Mouse (Mus musculus): ENCODE results near the gene Nos1ap.

The Nos1ap gene

DNA sequence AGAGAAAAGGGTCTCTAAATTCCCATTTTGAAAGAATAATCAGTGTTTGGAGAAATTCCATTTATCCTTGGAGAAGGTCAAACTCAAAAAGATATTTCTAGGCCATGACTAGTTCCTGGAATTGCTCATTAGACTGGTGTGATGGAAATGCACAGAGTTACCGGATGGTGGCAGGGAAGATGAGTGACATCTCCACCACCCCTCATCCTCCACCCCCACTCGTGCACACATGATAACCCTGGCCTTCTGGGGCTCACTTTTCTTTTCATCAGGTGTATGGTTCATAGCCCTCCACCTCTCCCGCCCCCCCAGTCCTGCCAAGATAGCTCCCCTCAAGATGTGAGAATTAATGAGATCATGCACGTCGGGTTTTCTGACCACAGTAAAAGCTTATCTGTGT, 296.4 kb downstream of the Nos1ap start:
- DNase-seq (ENCODE audit: low read depth, low spot score), result no peak

DNA sequence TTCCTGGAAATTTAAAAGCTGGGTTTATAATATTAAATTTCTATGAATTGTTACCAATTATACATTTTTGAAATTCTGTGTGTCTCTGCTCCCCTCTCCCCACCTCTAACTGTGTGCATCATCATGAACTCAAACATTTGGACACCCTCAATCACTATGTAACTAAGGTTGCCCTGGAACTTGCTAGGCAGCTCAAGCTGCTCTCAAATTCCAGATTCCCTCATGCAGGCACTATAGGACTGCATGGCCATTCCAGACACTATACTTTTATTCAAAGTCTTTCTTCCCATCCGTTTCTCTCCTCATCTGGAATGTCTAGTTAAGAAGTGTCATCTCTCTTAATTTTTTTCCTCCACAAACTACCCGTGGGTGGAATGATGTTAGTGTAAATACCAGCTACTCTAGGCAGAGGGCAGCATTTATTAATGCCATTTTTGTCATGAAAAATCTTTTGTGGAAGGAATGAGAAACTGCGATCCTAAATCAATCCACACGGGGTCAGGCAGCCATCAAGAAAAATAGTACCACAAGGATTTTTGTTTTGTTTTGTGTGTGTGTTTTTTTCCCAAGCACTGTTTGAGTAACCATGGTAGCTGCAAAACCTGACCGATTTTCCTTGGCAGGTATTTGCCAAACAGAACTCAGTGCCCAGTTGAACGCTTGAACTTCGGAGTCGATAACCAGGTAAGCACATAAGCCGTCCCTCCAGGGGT, 297.3 kb downstream of the Nos1ap start:
- DNase-seq (ENCODE audit: low read depth, low spot score), result peak; percentile 56

DNA sequence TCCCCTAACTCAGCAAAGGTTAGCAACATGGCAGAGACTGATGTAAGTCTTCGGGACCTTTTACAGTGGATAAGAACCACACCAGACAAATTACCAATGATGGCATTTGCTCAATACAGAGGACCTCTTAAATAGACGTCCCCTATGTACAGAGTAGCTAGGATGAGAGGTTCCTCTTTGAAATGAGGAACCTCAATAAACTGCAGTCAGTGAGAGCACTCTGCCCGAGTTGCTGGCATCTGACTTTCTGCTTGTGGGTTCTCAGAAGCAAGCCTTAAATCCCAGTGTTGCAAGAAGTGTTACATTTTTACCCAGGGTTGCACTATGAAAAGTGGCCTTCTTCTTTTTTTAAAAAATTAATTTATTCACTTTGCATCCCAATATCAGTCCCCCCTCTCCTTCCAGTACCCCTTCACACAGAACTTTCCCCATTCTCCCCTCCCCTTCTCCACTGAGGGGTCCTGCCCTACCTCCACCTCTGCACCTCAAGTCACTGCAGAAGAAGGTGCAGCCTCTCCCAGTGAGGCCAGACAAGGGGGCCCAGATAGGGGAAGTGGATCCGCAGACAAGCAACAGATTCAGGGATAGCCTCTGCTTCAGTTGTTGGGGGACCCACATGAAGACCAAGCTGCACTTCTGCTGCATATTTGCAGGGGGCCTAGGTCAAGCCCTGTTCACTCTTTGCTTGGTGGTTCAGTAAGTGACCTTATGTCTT, 307.1 kb downstream of the Nos1ap start:
- DNase-seq (ENCODE audit: low read depth, low spot score), result no peak

DNA sequence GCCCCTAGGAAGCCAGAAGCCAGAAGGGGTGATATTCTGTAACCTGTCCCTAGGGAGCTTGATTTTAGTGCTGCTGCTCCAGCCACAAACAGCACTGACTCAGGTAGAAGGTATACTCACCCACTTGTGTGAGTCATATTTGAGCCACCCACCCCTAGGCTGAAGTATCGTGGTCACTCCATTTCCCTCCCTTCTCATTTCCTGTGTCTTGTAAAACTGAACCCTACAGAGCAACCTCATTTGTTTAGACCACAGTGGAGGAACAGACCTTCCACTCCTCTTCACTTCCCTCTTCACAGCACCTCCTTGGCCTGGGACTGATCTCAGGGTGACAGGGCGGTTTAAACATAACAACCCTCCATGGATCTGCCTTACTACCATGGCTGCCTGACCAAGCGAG, 312.6 kb downstream of the Nos1ap start, which contains the start of gene Sh2d1b1:
TSS of gene Sh2d1b1 (plus strand) at position 305 of the 400 bp plus-strand sequence.
- DNase-seq (ENCODE audit: low read depth, low spot score), result no peak

DNA sequence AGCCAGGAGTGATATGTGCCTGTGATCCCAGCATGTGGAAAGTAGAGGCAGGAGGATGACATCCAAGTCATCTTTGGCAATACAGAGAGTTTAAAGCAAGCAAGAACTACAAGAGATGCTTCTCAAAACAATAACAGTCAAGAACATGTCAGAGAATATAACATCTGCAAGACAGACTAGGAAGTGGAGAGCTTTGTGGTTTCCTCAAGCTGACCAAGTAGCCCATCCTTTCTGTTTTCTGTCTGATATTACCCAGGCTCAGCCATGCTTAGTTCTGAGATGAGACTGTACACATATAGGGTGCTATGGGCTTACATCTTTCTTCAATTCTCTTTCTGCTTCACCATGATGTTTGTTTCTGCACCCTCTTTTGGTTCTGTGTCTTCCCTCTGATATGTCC, 316.4 kb downstream of the Nos1ap start:
- no peak for DNase-seq (ENCODE audit: low read depth, low spot score)

DNA sequence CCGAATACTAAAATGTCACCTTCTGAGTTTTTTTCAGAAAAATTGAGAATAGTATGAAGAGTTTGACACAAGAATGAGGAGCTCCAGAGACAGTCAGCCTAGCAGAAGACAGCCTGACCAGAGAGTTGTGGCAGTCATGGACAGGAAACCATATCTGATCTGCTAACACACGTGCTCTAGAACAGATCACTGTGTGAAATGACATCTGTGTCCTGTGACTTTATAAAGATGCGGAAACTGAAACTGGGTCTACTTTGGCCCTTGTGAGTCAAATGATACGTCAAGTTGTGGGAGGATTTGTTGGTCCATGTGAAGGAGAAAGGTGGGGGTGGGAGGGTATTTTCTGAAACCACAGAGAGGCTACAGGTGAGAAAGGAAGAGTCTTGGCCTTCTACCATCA, 319.0 kb downstream of the Nos1ap start:
- no peak for DNase-seq (ENCODE audit: low read depth, low spot score)

DNA sequence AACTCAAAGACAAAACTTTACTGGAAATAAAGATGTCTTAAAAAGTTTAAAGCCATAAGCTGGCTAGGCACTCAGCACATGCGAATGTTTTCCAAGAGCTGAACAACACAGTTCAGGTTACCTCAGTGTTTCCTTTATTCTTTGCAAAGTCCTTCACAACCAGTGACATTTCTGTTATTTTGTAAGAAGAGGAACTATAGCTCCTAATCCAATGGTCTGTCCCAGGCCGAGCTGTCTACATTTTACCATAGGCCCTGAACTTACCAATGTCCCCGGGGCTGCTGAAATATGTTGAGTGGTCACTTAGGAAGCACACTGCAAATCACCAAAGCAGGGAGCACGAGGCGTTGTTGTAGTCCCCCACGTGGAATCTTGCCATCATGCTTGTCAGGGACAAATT, 319.4 kb downstream of the Nos1ap start:
- no peak for DNase-seq (ENCODE audit: low read depth, low spot score)

DNA sequence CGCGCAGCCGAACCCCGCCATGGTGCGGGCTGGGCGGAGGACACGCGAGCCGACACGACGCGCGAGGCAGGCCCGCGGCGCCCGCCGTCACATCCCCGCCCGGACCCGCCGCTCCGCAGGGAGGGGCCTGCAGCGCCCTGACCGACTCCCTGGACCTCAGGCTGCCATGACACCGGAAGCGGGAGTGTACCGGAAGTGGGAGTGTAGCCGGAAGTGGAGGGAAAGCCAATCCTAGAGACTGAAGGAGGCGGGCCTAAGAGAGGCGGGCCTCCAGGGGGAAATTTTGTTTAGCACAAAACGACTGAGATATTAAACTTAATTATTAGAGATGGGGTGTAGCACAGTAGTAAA, 334.1 kb downstream of the Nos1ap start:
- DNase-seq (ENCODE audit: low read depth, low spot score), result peak; percentile 75

DNA sequence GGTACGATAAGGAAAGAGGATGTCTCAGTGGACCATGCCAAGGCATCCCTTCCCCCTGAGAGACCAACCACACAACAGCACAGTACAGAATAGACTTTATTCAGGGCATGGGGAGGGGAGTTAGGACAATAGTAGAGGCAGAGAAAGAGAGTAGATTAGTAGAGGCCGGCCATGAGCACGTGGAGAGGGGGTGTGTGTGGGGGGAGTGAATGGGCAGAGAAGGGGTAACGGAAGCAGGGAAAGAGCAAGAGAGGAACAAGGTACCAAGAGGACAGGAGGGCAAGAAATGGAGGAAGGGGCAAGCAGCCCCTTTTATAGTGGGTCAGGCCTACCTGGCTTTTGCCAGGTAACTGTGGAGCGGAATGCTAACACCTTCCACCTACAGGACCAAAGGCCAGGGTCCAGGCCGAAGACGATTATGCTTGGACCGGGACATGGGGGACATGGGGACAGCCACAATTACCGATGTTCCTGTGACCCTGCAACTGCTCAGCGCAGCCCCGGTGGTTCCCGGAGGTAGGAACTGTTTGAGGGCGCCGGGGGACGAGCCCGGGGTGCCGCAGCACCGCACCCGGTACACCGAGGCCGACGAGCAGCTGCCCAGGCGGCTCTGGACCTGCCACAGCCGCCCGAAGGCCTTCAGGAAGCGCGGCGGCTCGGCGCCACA, 334.6 kb downstream of the Nos1ap start:
- no peak for DNase-seq (ENCODE audit: low read depth, low spot score)
